Mouse (Mus musculus) hindbrain, embryonic 10.5 days (tissue): ENCODE results near the gene Asb8. TPM values are rescaled to one million over a fixed set of nuclear protein-coding genes. Genes with fewer than 3 reads are reported as not detected.

ENCODE experiments used
- DNase-seq: peaks from one replicate; pipeline ENCODE4 v3.0.0-alpha.2; 2017; ENCODE audit warnings: low spot score
- H3K27ac ChIP-seq: fragments of 300-500 bp; sonication (generic); 2 replicates; pipeline ENCODE4 v1.5.1; 2016; ENCODE audit warnings: mild to moderate bottlenecking, moderate library complexity
- H3K27me3 ChIP-seq: fragments of 300-500 bp; sonication (generic); 2 replicates; pipeline ENCODE4 v1.6.1; 2016; ENCODE audit warnings: mild to moderate bottlenecking; ENCODE audit not compliant: poor library complexity, insufficient read depth, severe bottlenecking
- H3K36me3 ChIP-seq: fragments of 300-500 bp; sonication (generic); 2 replicates; pipeline ENCODE4 v1.6.1; 2016; ENCODE audit warnings: mild to moderate bottlenecking, moderate library complexity
- H3K4me1 ChIP-seq: fragments of 300-500 bp; sonication (generic); replicated peaks from 2 replicates; pipeline ENCODE4 v1.6.1; 2016; ENCODE audit warnings: mild to moderate bottlenecking
- H3K4me3 ChIP-seq: fragments of 300-500 bp; sonication (generic); 2 replicates; pipeline ENCODE4 v1.5.1; 2016; ENCODE audit warnings: mild to moderate bottlenecking, moderate library complexity
- H3K9me3 ChIP-seq: fragments of 300-500 bp; sonication (generic); 2 replicates; pipeline ENCODE4 v1.6.1; 2016; ENCODE audit warnings: mild to moderate bottlenecking, moderate library complexity
- WGBS: fragments of 180-500 bp; shearing (Covaris S2); methylation state at CpG from one replicate; pipeline ENCODE4 v1.1.7; 2016; 5-methylcytosine and 5-hydroxymethylcytosine counted together
- polyA plus RNA-seq: library from polyadenylated mRNA; unstranded; fragments of >200 nt; fragmentation: Nextera tagmentation; extraction: Ambion mirVana; gene quantifications from 2 replicates; pipeline ENCODE4 v1.2.1, GENCODE M21; 2016

Asb8 gene
- polyA plus RNA-seq, 1 experiment from 2014 or later: 48.8 TPM

DNA sequence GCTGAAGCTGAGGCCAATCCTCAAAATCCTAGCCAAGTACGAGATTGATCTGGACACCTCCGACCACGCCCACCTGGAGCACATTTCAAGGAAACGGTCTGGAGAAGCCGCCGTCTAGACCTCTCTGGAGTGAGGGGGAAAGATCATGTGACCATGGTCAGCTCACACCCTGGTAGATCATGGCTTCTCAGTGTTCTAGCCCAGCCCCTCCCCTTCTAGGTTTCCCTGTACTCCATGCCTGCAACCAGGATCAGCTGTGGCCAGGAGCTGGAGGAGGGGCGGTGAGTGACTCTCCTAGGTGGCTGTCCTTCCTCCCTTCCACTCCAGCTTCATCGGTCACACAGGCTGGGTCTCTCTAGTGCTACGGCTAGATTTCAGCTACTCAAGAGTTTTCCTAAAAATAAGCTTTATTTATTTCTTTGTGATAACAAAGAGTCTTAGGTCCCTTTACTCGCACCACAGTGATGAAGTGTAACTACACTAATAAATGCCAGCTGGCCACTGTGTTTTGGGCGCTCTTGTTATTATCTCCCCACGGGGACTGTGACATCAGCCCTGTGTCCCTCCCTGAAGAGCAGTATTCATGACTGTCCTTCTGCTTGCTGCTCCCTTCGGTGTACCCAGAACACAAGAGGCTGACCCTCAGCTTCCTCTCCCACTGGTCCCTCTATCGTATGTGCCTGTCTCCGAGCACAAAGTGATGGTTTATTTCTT is 33.3 kb downstream of the Asb8 start:
- Histone ChIP-seq H3K4me1 (peaks cover 6% of the 10 kb centered on the region; the same call in 1 of the 2 replicates), H3K9me3 (no peaks in the 10 kb centered on the region), H3K27me3 (no peaks in the 10 kb centered on the region), H3K27ac (no peak overlapping the region), H3K4me3 (no peak overlapping the region), H3K36me3 (peaks cover 97% of the 10 kb centered on the region)
- 92% methylated on average over 15 of the region's 15 CpGs for WGBS
- DNase-seq: no peak

DNA sequence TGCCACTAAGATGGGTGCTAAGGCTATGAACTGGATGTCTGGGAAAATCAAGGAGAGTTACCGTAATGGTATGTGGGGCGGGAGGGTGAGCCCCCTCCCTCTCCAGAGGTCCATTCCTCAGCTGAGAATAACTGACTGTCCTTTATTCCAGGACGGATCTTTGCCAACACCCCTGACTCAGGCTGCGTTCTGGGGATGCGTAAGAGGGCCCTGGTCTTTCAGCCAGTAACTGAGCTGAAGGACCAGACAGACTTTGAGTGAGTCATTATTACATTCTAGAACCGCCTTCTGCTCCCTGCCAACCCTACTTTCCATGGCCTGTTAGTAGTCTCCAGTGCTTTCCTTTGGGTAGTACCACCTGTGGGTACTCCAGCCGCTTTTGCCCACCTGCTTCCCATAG is 34.0 kb downstream of the Asb8 start:
- WGBS: 92% methylated on average over 7 of the region's 7 CpGs
- Histone ChIP-seq H3K27ac (no peak overlapping the region), H3K4me1 (peaks cover 6% of the 10 kb centered on the region; the same call in 1 of the 2 replicates), H3K36me3 (peaks cover 97% of the 10 kb centered on the region), H3K4me3 (no peak overlapping the region), H3K27me3 (no peaks in the 10 kb centered on the region), H3K9me3 (no peaks in the 10 kb centered on the region)
- no peak for DNase-seq

GRCm38 (mm10) chr15:98131001-98131400 is 34.4 kb downstream of the Asb8 start:
- 94% methylated on average over 4 of the region's 4 CpGs for WGBS
- Histone ChIP-seq H3K4me3 (no peak overlapping the region), H3K27ac (no peak overlapping the region)

DNA sequence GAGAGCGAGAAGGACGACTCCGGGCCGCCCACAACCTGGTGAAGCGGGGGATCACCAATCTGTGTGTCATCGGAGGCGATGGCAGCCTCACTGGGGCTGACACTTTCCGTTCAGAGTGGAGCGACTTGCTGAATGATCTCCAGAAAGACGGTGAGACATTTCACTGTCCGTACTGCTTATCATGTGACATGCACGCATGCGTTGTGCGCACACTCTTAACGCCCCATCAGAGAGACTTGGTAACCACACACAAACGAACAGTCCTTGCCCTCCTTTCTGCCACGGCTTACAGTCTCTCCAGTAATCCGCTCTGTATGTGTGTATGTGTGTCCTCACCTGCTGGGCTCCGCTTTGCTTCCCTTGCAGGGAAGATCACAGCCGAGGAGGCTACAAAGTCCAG is 44.6 kb downstream of the Asb8 start:
- WGBS: 93% methylated on average over 20 of the region's 20 CpGs
- H3K4me1 ChIP-seq: no peaks in the 10 kb centered on the region; the same call in 1 of the 2 replicates
- no peaks in the 10 kb centered on the region for H3K27me3 ChIP-seq
- DNase-seq: no peak
- no peaks in the 10 kb centered on the region for H3K9me3 ChIP-seq
- H3K36me3 ChIP-seq: peaks cover 86% of the 10 kb centered on the region
- no peak overlapping the region for H3K4me3 ChIP-seq
- no peak overlapping the region for H3K27ac ChIP-seq

More at GRCm38 (mm10) chr15:98131001-98131400, 34.4 kb downstream of the Asb8 start:
- Histone ChIP-seq H3K27me3 (no peaks in the 10 kb centered on the region), H3K9me3 (no peaks in the 10 kb centered on the region), H3K36me3 (peaks cover 97% of the 10 kb centered on the region), H3K4me1 (peaks cover 9% of the 10 kb centered on the region)
- no peak for DNase-seq

GRCm38 (mm10) chr15:98119363-98119762 is 46.1 kb downstream of the Asb8 start:
- Histone ChIP-seq H3K4me3 (no peak overlapping the region), H3K27me3 (no peaks in the 10 kb centered on the region), H3K27ac (no peak overlapping the region), H3K4me1 (no peaks in the 10 kb centered on the region), H3K9me3 (no peaks in the 10 kb centered on the region), H3K36me3 (peaks cover 78% of the 10 kb centered on the region)
- DNase-seq: no peak
- 87% methylated on average over 12 of the region's 12 CpGs for WGBS

GRCm38 (mm10) chr15:98116287-98116686 is 49.1 kb downstream of the Asb8 start:
- H3K36me3 ChIP-seq: peaks cover 60% of the 10 kb centered on the region
- no peaks in the 10 kb centered on the region for H3K27me3 ChIP-seq
- WGBS: 83% methylated on average over 5 of the region's 5 CpGs

DNA sequence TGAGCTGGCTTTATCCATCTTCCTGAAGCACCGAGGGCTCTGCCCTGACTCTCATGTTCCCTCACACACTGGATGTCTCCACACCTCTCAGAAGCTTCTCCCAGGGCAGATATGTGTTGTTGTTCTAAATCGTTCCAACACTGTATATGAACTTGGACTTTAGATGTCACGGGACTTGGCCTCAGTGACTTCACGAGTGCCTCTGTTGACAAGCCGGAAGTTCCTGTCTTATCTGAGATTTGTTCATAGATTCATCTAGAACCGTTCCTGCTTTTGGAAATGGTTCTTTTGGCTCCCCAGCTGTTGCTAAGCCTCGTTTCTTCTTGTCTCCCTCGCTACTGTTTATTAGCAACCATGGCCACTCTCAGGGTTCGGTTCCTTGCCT is 49.7 kb downstream of the Asb8 start:
- no peaks in the 10 kb centered on the region for H3K9me3 ChIP-seq
- H3K36me3 ChIP-seq: peaks cover 55% of the 10 kb centered on the region
- DNase-seq: no peak
- no peak overlapping the region; the same call in 1 of the 2 replicates for H3K27ac ChIP-seq
- no peaks in the 10 kb centered on the region for H3K4me1 ChIP-seq
- H3K27me3 ChIP-seq: no peaks in the 10 kb centered on the region
- WGBS: 91% methylated on average over 9 of the region's 9 CpGs
- no peak overlapping the region for H3K4me3 ChIP-seq

More at GRCm38 (mm10) chr15:98116287-98116686, 49.1 kb downstream of the Asb8 start:
- Histone ChIP-seq H3K27ac (no peak overlapping the region), H3K9me3 (no peaks in the 10 kb centered on the region), H3K4me3 (no peak overlapping the region), H3K4me1 (no peaks in the 10 kb centered on the region)
- DNase-seq: no peak

GRCm38 (mm10) chr15:98114852-98115778 is 50.3 kb downstream of the Asb8 start:
- 88% methylated on average over 10 of the region's 10 CpGs for WGBS
- no peak for DNase-seq
- Histone ChIP-seq H3K27me3 (no peaks in the 10 kb centered on the region), H3K9me3 (no peaks in the 10 kb centered on the region), H3K27ac (peak overlapping the region; percentile 5; the same call in 1 of the 2 replicates), H3K4me3 (no peak overlapping the region), H3K36me3 (peaks cover 51% of the 10 kb centered on the region), H3K4me1 (no peaks in the 10 kb centered on the region)

DNA sequence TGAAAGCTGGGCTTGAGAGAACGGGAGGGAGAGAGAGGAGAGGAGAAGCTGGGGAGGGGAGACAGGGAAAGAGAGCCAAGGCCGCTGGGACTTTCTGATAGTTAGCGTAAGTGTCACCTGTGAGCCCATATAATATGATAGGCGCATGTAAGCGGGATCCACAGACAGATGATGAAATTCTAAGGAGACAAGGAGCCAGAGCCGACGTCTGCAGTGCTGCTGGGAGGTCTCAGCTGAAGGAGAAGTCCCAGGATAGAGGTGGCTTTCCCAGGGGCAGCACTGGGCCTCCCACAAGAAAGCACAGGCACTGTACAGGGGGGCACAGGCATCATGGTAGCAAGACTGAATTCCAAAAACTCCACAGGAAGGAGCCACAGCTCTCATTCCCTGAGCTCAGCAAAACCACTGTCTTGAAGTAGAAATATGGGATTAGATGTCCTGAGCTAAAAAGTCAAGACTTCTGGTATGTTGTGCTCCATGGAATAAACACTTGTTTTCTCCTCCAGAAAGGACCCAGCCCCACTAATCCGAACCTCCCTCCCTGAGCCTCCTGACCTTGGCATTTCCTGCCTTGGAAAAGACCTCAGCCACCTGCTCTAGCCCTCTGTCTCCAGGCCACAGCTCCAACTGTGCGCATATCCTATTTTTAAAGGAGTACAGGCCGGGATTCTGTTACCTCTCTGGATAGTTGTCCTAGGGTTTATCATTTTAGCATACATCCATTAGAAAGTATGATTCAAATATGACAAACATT is 51.1 kb downstream of the Asb8 start:
- H3K27me3 ChIP-seq: no peaks in the 10 kb centered on the region
- H3K36me3 ChIP-seq: peaks cover 46% of the 10 kb centered on the region
- no peak overlapping the region for H3K27ac ChIP-seq
- WGBS: 83% methylated on average over 10 of the region's 10 CpGs
- no peak for DNase-seq
- peaks cover 5% of the 10 kb centered on the region for H3K4me1 ChIP-seq
- H3K9me3 ChIP-seq: no peaks in the 10 kb centered on the region
- no peak overlapping the region for H3K4me3 ChIP-seq

DNA sequence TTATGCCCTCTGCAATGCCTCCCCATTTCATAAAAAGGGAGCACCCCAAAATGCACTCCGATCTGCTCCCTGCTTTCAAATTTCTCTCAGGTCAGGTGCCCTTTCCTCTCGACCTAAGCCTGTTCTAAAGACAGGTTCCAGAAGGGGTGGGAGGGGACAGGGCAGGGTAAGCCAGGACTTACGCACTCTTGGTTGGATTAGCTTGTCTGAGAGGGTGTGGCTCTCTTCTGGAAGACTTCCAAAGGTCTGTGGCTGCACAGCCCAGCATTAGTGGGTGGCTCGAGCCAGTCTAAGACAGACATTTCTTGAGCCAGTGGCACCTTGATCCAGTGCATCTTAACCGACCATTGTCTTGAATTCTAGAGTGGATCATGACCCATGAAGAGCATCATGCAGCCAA is 53.6 kb downstream of the Asb8 start:
- no peaks in the 10 kb centered on the region for H3K27me3 ChIP-seq
- H3K36me3 ChIP-seq: peaks cover 24% of the 10 kb centered on the region
- H3K9me3 ChIP-seq: no peaks in the 10 kb centered on the region
- H3K4me3 ChIP-seq: no peak overlapping the region
- WGBS: 86% methylated on average over 5 of the region's 5 CpGs
- H3K27ac ChIP-seq: no peak overlapping the region
- no peak for DNase-seq
- H3K4me1 ChIP-seq: peaks cover 24% of the 10 kb centered on the region

- peaks cover 13% of the 10 kb centered on the region for H3K36me3 ChIP-seq
- peak overlapping the region; percentile 93 for H3K27ac ChIP-seq
- peaks cover 24% of the 10 kb centered on the region for H3K4me1 ChIP-seq
- H3K4me3 ChIP-seq: peak overlapping the region; percentile 75
- H3K9me3 ChIP-seq: no peaks in the 10 kb centered on the region
- H3K27me3 ChIP-seq: no peaks in the 10 kb centered on the region
- DNase-seq: peak; percentile 84
- WGBS: 6% methylated on average over 37 of the region's 37 CpGs
These were observed 56.9 kb downstream of the Asb8 start for GRCm38 (mm10) chr15:98108297-98109152.
